Mouse (Mus musculus) ES-CJ7 (cell line): Measurements from ENCODE around the gene Slc16a12.

Experiments
- DNase-seq: peaks from one replicate; pipeline ENCODE4 v3.0.0; 2011; ENCODE audit warnings: low read depth, low spot score

Slc16a12 gene

DNA sequence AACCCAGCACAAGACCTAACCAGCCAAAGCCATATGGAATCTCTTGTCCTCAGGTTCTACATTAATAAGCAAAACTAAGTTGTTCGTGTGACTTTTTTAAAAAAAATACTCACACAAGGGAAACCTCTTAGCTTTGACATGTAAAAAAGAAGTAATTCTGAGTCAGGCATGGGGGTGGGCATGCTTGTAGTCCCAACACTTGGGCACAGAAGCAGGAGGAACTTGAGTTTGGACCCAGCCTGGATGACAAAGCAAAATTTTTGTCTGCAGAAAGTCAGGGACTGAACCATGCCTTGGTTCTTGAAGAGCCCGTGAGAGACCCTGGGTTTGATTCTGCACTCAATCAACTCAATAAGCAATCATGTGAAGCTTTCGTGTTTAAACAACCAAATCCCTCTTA, 17.6 kb downstream of the Slc16a12 start:
- DNase-seq, result no peak

DNA sequence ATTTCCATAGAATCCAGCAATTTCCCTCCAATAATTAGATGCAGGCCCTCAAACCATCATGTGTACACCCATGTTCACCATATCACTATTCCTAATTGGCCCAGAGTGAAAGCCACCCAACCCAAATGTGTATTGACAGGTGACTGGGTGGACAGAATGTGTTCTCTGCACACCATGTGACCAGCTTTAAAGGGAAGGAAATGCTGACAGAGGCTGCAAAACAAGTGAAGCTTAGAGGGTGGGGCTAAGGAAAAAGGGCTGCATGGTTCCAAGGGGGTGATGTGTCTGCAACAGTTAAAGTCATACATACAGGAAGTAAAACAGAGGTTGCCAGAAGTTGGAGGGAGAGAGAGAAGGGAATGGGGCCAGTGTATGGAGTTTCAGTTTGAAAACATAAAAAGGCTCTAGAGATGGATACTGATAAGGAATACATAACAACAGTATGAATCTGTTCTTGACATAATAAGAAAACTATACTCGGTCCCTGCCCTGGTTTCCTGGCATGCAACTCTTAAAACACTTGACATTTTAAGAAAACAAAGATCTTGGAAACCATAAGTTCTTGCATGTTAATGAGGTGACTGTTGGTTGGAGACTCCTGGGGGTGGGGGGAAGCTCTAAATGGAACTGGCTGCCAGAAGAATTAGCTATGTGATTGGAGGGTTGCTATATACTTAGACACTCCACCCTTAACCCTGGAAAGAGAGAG, 20.7 kb downstream of the Slc16a12 start:
- no peak for DNase-seq

DNA sequence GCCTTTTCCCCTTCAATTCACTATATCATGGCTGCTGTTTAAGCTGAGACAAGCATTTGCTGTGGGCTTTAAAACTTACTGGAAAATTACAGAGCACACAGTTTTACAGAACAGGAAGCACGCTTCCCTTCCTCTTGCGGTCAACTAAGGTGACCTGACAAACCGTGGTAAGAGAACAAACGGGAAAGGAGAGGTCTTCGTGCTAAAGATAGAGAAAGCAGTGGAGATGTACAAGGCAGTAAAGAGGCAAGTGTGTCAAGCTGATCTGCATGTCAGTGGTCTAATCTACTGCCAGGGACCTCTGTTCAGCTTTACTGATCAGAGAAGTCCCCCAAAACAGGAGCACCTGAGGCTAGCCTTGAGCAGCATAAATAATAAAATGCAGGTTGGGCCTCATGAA, 21.7 kb downstream of the Slc16a12 start:
- no peak for DNase-seq

- no peak for DNase-seq
Observed at GRCm38 (mm10) chr19:34724598-34724997, 22.5 kb downstream of the Slc16a12 start.

- no peak for DNase-seq
Observed at GRCm38 (mm10) chr19:34722541-34722940, 24.5 kb downstream of the Slc16a12 start.

GRCm38 (mm10) chr19:34720130-34720529, 27.0 kb downstream of the Slc16a12 start:
- DNase-seq, result no peak

DNA sequence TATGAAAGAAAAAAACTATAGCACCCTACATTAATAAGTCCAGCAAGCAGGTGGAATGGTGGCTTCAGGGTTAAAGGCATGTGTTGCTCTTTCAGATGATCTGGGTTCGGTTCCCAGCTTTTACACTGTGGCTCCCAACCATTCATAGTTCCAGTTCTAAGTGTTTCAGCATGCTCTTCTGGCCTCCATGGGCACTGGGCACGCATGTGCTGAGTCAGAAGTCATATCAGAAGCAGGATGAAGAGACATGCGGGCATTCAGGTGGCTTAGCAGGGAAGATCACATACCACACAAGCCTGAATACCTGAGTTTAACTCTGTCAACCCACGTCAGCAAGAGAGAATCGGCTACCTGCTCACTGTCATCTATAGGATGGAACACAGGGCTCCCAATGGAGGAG, 28.1 kb downstream of the Slc16a12 start:
- DNase-seq, result no peak

- no peak for DNase-seq
Observed at GRCm38 (mm10) chr19:34718478-34718877, 28.6 kb downstream of the Slc16a12 start.

GRCm38 (mm10) chr19:34715895-34716294, 31.2 kb downstream of the Slc16a12 start:
- no peak for DNase-seq

DNA sequence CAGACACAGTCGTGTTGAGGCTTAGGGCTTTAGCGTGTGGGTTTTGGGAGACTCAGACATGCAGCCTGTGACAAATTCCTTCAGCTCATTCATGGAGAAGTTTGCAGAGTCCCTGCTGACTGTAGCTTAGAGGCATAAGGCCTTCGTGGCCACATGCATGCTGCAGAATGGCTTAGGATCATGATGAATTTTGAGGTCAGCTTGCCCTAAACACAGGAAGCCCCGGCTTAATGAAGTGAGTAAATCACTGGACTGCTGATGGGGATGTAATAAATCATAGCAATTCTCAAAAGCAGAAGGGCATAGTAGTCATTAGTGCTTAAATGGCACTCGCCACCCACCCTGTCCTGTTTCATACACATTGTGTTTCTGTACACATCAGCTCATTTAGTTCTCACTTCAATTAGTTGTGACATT, 32.8 kb downstream of the Slc16a12 start:
- no peak for DNase-seq

DNA sequence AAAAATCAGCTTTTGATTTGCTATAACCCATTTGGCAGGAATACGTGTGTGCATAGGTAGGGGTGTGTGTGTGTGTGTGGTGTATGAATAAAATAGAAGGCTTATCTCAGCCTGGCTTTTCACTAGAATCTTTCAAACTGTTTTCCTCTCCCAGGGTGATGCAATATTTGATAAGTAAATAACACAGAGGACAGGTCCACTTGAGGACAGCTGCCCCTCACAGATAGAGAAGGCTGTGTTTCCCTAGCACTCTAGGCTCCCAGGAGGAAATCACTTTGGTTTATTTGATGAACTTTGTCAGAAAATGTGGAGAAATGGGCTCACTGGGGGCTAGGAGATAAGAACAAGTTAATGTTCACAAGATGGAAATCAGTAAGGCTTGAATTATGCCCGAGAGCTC, 35.0 kb downstream of the Slc16a12 start:
- DNase-seq, result no peak

DNA sequence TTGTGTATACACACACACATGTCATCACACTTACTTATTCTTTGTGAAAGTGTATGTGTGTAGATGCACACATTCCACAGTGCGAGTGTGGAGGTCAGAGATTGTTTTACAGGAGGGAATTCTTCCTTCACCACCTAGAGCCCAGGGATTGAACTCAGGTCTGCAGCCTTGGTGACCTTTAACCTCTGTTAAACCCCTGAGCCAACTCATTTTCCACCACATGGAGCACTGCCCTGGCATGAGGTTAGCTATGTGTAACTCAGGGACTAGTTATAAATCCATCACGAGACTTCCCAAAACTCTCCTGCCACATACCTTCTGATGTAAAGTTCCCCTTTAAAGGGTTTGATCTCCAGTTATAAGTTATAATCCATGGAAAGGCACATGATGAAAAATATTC, 38.9 kb downstream of the Slc16a12 start:
- DNase-seq, result no peak

DNA sequence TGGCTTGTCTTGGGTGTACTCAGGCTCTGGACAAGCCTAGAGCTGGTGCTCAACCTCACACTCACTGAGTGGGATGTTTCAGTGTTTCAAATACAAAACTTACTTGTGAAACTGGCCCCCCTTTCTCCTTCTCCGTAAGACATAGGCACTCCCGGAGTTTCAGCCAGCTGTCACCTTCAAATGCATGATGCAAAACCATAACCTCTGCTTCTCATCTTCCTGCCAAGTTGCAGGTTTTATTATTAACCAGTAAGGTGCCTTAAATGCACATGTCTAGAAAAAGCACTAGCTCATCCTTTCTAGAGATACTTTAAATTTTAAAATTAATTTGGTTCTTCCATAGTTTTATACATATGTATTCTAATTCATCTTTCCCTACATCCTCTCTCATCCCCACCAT, 39.5 kb downstream of the Slc16a12 start:
- DNase-seq, result no peak

GRCm38 (mm10) chr19:34706261-34706660, 40.8 kb downstream of the Slc16a12 start:
- DNase-seq, result no peak

- no peak for DNase-seq
Observed at GRCm38 (mm10) chr19:34705141-34705540, 41.9 kb downstream of the Slc16a12 start.

GRCm38 (mm10) chr19:34699300-34699699, 47.8 kb downstream of the Slc16a12 start:
- DNase-seq, result no peak

DNA sequence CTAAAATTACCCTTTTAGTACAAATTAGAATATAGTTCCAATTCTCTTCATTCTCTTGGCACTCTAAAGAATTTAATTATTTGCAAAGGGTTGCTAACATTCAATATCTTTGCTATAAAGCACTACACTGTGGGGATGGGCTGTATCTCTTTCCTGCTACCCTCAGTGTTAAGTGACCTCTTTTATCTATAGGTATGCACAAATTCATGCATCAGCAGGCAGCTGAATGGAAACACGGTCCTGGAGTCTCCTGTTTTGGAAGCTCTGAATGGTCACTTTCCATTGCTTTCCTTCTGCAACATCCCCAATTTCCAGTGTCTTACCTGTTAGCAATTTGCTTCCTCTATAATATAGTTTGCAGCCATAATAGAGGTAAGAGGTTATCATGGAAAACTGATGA, 48.2 kb downstream of the Slc16a12 start:
- DNase-seq, result no peak

GRCm38 (mm10) chr19:34698432-34698831, 48.7 kb downstream of the Slc16a12 start:
- no peak for DNase-seq

DNA sequence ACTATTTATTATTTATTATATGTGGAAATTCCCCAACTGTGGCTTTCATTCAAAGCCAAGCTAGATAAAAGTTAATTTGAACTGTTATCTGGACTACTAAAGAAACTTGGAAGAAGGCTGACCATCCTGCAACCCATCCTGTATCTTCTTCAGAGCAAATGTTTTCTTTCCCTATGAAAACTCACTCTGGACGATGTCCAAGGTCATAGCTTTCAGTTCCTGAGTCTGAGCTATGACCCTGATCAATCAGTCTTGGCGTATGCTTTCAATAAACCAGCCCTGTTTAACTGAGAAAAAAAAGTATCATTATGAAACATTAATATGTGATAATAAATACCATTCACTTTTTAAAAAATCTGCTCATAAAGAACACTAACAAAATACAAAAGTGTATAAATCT, 49.6 kb downstream of the Slc16a12 start:
- DNase-seq, result no peak

- DNase-seq, result no peak
Observed at GRCm38 (mm10) chr19:34696352-34696986, 50.6 kb downstream of the Slc16a12 start.

GRCm38 (mm10) chr19:34691402-34691801, 55.7 kb downstream of the Slc16a12 start:
- DNase-seq, result no peak

DNA sequence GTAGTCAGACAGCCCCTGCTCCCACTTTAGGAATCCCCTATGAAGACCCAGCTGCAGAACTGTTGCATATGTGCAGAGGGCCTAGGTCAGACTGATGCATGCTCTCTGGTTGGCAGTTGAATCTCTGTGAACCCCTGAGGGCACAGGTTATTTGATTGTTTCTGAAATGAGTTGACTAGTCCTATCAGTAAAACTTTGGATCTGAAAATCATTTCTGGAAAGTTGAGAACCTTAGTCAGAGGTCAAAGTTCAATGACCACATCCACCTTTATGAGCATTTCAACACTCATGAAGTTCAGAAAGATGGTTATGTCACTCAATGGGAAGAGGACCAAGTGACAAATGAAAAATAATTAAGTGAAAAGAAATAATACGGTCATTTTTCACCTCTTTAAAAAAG, 61.6 kb downstream of the Slc16a12 start:
- no peak for DNase-seq

DNA sequence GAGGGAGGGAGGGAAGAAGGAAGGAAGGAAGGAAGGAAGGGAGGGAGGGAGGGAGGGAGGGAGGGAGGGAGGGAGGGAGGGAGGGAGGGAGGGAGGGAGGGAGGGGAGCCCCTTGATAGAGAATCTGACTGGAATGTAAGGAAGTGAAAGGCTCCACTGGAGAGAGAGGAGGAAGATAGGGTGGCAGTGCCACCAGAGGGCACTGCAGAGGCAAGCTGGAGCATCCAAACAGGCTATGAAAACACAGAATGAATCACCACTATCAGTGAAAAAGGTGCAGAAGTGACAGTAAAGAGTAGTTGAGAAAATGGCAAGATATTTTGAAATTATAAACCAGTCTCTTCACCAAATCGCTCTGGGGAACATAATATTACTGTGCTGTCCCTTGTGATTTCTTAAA, 62.2 kb downstream of the Slc16a12 start:
- peak; percentile 29 for DNase-seq

GRCm38 (mm10) chr19:34678428-34678827, 68.7 kb downstream of the Slc16a12 start:
- no peak for DNase-seq
